Mouse (Mus musculus): Measurements from ENCODE around the gene Smg7.

DNA sequence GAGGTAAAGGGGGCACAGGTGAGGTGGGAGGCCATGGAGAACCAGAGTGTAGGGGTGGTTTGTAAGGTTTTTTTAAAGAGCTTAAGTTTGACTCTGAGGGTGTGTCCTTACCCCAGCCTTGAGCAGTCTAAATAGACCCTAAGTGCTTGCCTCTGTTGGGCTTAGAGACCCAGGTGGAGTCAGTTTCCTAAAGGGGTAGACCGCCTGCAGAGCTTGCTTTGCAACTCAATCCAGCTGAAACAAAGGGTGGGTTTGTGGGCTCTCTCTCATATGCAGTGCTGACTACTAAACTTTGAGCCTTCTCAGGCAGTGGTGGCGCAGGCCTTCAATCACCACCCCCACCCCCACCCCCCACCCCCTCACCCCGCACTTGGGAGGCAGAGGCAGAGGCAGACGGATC lies 40.5 kb upstream of the Smg7 start:
- no peak for TF ChIP-seq POLR2A (IDR thresholded peaks at IDR 0.05; ENCODE audit: extremely low read depth, insufficient read depth, low read length)
- no peak for TF ChIP-seq CTCF (IDR thresholded peaks at IDR 0.05; ENCODE audit: low read depth, low read length)
